Mouse (Mus musculus) gastrocnemius, adult 8-10 months (tissue): ENCODE measurements around the gene Pnma1. TPM values are rescaled to one million over a fixed set of nuclear protein-coding genes. Genes with fewer than 3 reads are reported as not detected.

Experiments used
- DNase-seq, 2 experiments: peaks; one replicate each; pipeline ENCODE4 v3.0.0; 2022; ENCODE audit warnings: low spot score in 2 of 2
- total RNA-seq, 4 experiments: library from RNA; stranded (reverse); gene quantifications; 2 replicates each; pipeline ENCODE4 v1.2.4; 2022

Gene Pnma1
- total RNA-seq, 4 experiments from 2014 or later, result 0.10 to 0.17 (median 0.16) TPM; not detected in 1

DNA sequence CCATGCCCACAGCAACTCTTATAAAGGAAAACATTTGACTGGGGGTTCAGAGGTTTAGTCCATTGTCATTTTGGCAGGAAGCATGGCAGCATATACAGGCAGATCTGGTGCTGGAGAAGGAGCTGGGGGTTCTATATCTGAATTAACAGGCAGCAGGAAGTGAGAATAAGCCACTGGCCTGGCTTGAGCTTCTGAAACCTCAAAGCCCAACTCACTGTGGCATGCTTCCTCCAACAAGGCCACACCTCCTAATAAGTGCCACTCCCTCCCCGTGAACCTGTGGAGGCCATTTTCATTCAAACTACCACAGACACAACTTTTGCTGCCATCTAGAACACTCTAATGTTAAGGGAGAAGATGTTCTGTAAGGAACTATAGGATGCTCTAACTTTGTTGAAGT, 40.6 kb downstream of the Pnma1 start:
- DNase-seq, result no peak

DNA sequence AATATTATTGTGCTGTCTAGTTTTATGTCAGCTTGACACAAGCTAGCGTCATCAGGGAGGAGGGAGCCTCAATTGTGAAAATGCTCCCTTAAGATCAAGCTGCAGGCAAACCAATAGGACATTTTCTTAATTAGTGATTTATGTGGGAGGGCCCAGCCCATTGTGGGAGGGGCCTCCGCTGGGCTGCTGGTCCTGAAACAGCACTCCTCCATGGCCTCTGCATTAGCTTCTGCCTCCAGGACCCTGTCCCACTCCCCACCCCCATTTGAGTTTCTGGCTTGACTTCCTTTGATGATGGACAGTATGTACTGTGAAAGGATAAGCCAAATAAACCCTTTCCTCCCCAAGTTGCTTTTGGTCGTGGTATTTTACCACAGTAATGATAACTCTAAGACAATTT, 41.3 kb downstream of the Pnma1 start:
- no peak for DNase-seq

DNA sequence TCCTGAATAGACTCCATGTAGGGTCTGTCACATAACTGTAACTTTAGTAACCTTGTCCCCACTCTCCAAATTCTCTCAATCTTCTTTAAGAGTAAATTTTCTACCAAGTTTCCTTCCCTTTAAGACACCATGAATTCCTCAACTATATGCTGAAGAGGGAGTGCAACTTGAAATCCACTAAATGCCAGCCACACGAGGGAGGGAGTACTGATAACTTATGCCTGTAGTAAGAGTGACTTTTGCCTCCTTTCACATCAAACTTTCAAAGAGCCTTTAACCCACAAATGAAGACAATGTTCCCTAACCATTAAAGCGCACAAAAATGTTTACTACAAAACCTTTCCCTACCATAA, 46.8 kb downstream of the Pnma1 start:
- no peak for DNase-seq

DNA sequence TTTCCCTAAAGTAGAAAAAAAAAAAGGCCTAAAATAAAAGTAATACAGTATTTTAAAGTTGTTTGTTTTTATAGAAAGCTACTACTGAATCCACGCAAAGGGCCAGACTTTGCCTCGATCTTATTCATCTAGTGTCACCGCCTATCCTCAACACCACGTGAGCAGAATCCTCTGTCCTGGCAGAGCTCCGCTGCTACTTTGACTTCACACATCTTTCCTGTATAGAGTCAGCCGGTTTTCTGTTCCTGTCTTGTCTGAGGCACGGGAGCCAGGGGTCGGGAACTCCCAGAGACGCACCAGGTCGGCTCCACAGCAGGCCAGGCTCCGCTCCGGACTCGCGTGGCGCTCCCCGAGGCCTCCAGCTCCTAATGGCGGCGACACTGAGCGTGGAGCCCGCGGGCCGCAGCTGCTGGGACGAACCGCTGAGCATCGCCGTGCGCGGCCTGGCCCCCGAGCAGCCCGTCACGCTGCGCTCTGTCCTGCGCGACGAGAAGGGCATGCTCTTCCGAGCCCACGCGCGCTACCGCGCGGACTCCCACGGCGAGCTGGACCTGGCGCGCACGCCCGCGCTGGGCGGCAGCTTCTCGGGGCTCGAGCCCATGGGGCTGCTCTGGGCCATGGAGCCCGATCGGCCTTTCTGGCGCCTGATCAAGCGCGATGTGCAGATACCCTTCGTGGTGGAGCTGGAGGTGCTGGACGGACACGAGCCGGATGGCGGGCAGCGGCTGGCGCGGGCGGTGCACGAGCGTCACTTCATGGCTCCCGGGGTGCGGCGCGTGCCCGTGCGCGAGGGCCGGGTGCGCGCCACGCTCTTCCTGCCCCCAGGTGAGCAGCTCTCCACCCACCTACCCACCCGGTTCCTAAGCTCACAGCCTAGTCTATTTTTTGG, 47.4 kb downstream of the Pnma1 start, which contains the start of gene Acot6:
Gene Acot6 (plus strand): TSS at position 51 of the 889 bp plus-strand sequence.
- peak; percentile 7 to 9 for DNase-seq

DNA sequence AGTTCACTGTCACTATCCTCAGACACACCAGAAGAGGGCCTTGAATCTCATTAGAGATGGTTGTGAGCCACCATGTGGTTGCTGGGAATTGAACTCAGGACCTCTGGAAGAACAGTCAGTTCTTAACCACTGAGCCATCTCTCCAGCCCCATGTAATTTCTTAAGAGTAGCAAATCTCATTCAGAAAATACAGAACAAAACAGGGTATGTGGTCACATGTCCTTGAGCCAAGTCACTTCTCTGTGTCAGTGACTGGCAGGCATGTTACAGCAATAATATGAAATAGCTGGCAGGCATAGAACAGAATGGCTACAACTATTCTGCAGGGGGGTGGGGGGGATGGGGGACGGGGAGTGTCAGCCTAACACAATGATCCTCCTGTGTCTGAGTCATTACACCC, 48.2 kb downstream of the Pnma1 start:
- DNase-seq, result no peak

DNA sequence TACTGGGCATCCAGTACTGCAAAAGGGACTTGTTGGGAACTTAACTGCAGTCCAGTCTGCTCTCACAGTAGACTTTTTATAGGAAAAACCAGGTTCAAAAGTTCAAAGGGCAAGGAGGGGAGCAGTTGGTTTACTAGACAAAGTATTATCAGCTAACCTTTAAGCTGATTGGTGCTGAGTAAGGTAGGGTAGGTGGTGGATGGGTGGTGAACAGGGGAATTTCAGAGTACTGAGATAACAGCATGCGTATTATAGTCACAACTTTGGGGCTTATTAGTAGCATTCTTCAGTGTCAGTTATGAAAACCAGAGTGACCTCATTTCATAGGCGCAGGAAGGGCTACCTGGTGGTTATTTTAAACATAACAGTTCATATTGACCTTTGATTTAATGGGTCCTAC, 48.7 kb downstream of the Pnma1 start:
- no peak for DNase-seq

Other genes starting within 250 kb of the Pnma1 start
- gene Numb, start 226.6 kb downstream of the Pnma1 start, total RNA-seq, result 10 to 100 TPM; 14.0 to 18.2 (median 16.4) TPM
- 1 to 10 TPM; 2.8 to 4.0 (median 3.3) TPM for gene Riox1, start 197.9 kb downstream of the Pnma1 start, total RNA-seq
- gene Heatr4, start 163.6 kb downstream of the Pnma1 start, total RNA-seq, result not detected
- 10 to 100 TPM; 14.9 to 20.7 (median 17.2) TPM for gene Acot2, start 160.6 kb downstream of the Pnma1 start, total RNA-seq
- gene Acot1, start 139.0 kb downstream of the Pnma1 start, total RNA-seq, result 1 to 10 TPM; 2.5 to 5.3 (median 3.4) TPM
- gene Acot4, start 110.1 kb downstream of the Pnma1 start, total RNA-seq, result under 1 TPM in 3 of 4 experiments, not detected in 1; 0.07 to 0.16 (median 0.16) TPM
- gene Gm49366, start 109.6 kb downstream of the Pnma1 start, total RNA-seq, result not detected
- not detected for gene Acot3, start 96.3 kb downstream of the Pnma1 start, total RNA-seq
- under 1 TPM in 2 of 4 experiments, not detected in 2; 0.22 TPM for gene Acot5, start 79.2 kb downstream of the Pnma1 start, total RNA-seq
- gene Acot6, start 47.8 kb downstream of the Pnma1 start, total RNA-seq, result 1 to 10 TPM; 1.9 to 3.2 (median 2.3) TPM
- 1 to 10 TPM; 6.0 to 8.3 (median 6.9) TPM for gene Dnal1, start 34.1 kb downstream of the Pnma1 start, total RNA-seq
- 1 to 10 TPM; 5.7 to 9.1 (median 7.4) TPM for gene Elmsan1, start 70.4 kb upstream of the Pnma1 start, total RNA-seq
- gene Ptgr2, start 136.7 kb upstream of the Pnma1 start, total RNA-seq, result 10 to 100 TPM; 63.8 to 69.8 (median 65.0) TPM
- gene Zfp410, start 168.4 kb upstream of the Pnma1 start, total RNA-seq, result 10 to 100 TPM; 14.2 to 18.3 (median 16.2) TPM
- gene Coq6, start 213.2 kb upstream of the Pnma1 start, total RNA-seq, result 10 to 100 TPM; 19.8 to 26.7 (median 23.8) TPM
- under 1 TPM; 0.43 to 0.96 (median 0.74) TPM for gene Fam161b, start 213.3 kb upstream of the Pnma1 start, total RNA-seq